Mouse (Mus musculus) frontal cortex, adult 2 months (tissue): ENCODE measurements around the gene Higd1c. TPM values are rescaled to one million over a fixed set of nuclear protein-coding genes. Genes with fewer than 3 reads are reported as not detected.
A peak's percentile ranks its signal among the peaks of the same experiment; 100 is the strongest.
"Not testable (repeated sequence)": the region's sequence is repeated elsewhere in the genome, so short reads cannot be mapped to it uniquely, and the experiment has no call there.

Experiments
- DNase-seq, 2 experiments: peaks; one replicate each; pipeline ENCODE4 v3.0.0; 2022; ENCODE audit warnings: low spot score in 1 of 2; ENCODE audit errors: extremely low spot score in 1 of 2
- polyA plus RNA-seq: library from polyadenylated mRNA; depleted of rRNA; stranded (reverse); fragments of >200 nt; gene quantifications from 2 replicates; pipeline ENCODE4 v1.2.3, GENCODE M21; 2012; rRNA removed

Gene Higd1c
- polyA plus RNA-seq, result not detected in 2 replicates

DNA sequence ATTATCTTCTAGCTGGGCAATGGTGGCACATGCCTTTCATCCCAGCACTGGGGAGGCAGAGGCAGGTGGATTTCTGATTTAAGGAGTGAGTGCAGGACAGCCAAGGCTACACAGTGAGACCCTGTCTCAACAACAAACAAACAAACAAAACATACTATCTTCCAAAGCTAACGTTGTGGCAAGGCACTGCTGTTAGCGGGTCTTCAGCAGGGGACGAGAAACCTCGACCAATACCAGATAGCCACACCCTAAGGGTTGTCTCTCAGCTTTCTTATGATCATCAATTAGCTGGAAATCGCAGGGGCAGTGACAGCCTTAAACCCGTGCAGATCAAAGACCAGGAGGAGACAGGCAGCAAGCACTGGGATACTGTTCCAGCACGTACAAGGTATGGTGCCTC lies at the start of gene Higd1c:
Gene Higd1c, plus strand, starts transcription at position 301 of the 400 bp plus-strand sequence.
- no peak for DNase-seq

DNA sequence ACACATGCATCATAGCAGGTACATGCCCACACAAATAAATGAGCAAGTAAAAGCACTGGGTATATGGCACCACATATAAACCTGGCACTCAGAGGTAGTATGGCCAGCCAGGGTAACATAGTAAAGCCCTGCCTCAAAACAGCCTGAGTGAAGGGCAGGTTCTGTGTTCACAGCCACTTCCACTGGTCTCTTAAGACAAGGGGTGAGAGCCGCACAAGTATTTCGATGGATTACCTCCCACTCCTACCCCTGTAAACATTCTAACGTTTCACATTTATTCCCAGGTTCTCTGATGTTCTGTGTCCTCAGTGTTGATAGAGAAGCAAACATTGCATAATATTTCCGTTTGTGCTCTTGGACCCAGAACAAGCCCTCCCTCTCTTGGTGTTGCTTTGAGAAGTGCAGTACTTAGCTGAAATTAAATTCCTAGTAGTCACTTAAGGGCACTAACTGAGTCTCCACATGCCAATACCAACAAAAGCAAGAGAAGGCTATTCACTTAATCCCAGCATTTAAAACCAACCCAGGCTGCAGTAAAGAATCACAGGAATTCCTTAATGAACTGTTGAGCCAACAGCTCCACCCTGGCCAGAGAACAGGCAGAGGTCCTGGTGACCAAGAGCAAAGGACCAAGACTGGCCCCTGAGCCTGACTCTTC lies 46.2 kb upstream of the Higd1c start:
- not testable (repeated sequence) for DNase-seq

DNA sequence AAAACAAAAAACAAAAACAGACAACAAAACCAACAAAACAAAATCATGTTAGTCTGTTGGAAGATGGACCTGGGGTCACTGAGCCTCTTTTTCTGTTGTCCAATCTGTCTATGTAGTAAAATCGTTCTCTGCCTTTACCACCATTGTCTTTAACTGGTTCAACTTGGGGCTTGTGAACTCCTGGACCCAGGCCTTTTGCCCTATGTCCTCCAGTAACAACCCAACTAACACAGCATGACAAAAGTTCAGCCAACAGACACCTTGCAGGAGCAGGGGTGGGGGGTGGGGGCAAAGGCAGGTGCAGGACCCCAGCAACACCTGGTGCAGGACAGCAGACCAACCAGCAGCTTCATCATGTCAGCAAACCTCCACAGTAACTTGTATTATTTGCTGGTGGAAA lies 44.5 kb upstream of the Higd1c start:
- no peak for DNase-seq

DNA sequence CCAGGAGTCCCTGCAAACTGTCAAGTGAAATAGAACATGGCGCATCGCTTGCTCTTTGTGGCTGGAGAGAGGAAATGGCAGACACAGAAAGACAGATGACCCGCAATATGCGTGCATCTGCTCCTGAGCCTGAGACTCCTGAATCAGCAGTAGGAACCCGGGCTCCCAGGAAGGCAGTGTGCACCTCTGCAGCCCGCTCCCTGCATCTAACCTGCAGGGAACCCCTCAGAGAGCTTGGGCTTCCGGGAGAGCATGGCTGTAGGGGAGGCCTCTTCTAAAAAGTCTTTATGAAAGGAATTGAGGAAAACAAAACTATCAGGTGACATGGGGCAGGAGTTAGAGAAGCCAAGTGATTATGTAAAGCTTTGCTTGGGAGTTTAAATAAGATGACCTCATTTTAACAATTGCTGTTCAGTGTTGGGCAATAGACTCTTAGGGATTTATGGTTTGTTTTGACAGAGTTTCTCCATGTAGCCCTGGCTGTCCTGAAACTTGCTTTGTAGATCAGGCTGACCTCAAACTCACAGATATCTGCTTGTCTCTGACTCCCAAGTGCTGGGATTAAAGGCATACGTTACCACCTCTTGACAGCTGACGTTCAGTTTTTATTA lies 43.9 kb upstream of the Higd1c start:
- DNase-seq, result no peak

DNA sequence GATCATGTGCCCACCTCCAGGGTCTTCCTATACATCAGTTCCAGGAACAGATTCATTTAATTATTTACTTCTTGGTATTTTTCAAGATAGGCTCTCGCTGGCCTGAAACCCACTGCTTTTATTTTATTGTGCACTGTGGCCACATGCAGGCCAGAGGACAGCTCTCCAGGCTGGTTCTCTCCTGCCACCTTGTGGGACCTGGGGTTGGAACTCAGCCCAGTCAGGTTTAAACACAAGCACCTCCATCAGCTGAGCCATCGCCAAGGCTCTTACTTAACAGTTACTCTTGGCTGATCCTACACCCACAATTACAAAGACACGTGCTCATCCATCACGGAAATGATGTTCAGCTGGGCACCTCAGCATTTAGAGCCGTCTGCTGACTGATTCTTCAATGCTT lies 43.2 kb upstream of the Higd1c start:
- no peak for DNase-seq

GRCm38 (mm10) chr15:100324021-100324591 lies 40.2 kb upstream of the Higd1c start:
- DNase-seq, result peak in 1 of 2 experiments; percentile 41

DNA sequence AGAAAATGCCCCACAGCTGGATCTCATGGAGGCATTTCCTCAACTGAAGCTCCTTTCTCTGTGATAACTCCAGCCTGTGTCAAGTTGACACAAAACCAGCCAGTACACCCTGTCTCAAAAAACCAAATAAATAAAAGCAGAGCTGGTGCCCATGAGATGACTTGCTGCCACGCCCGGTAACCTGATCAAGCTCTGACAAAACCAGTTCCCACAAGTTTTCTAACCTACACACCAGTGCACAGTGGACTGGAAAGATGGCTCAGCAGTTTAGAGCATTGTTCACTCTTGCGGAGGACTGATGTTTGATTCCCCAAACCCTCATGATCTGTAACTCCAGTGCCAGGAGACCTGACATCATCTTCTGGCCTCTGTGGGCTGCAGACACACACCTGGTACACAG lies 39.1 kb upstream of the Higd1c start:
- DNase-seq, result no peak

- DNase-seq, result not testable (repeated sequence)
Observed at GRCm38 (mm10) chr15:100328089-100328488, 36.3 kb upstream of the Higd1c start.

DNA sequence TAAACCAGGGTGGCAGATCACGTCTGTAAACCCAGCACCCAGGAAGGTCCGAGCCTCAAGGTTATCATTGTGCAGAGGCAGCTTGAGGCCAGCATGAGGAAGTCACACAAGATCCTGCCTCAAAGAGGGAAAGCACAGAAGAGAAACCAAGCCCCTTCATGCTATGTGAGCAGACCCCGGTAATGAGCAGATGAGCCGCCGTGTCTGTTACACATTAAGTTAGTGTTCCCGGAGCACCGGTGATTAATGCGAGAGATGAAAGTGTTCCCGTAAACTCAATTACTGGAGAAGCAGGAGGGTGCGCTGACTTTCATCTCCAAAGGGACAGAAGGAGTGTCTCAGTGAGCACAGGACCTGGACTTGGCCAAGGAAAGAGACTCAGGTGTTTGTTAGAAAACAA lies 35.0 kb upstream of the Higd1c start:
- not testable (repeated sequence) for DNase-seq

GRCm38 (mm10) chr15:100330739-100331138 lies 33.6 kb upstream of the Higd1c start:
- no peak for DNase-seq

DNA sequence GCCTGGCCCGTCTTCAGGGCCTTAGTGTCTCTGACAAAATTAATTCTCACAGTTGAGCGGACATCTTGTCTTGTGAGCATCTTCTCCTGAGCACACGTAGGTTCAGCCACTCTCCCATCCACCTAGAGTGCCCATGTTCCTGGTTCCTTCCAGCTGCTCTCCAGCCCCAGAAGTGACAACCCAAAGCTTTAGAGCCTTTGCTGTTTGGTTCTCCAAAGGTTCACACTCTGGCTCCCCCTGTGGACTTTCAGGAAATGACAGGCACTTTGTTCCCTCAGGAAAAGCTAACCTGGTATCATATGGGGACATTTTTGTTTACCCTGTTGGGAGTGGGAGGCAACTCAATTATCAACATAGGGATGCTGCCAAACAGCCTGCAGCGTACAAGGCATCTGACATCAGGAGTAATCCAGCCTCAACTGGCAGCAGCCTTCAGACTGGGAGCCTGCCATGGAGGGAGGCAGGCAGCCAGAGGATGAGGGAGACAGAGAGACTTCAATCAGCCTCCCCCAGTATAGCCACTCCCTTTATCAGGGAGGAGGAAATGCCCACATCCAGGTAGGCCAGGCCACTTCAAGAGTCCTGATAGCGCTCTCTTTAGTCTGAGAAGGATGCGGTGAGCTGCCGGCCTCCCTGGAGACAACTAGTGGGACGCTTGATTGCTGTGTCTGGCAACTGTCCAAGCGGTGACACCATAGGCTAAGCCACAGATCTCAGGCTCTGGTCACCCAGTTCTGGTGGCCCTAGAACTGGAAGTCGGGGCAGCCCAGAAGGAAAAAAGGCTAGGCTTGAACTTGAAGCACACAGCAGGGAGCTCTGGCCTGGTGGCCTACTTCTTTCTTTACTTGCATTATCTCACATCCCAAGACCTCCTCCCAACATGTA lies 32.0 kb upstream of the Higd1c start:
- not testable (repeated sequence) for DNase-seq

- no peak for DNase-seq
Observed at GRCm38 (mm10) chr15:100334629-100335028, 29.7 kb upstream of the Higd1c start, which contains the start of gene Mettl7a3. Gene Mettl7a3 (plus strand): TSS chr15:100334929.

GRCm38 (mm10) chr15:100337328-100337727 lies 27.0 kb upstream of the Higd1c start:
- DNase-seq, result not testable (repeated sequence)

DNA sequence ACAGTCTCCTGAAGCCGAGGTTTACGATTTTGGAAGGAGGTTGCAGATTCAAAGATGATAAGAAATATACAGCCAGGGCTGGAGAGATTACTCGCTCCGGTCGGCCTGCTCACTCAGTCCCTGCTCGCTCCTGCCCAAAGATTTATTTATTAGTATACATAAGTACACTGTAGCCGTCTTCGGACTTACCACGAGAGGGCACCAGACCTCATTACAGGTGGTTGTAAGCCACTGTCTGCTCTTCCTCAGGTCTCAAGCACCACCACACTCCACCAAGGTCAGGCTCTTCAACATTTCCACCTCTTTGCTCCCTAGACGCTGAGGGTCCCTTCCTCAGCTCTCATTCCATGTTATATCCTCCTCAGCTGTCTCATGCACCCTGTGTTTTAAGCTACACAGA lies 26.5 kb upstream of the Higd1c start:
- peak in 1 of 2 experiments; percentile 66 for DNase-seq

DNA sequence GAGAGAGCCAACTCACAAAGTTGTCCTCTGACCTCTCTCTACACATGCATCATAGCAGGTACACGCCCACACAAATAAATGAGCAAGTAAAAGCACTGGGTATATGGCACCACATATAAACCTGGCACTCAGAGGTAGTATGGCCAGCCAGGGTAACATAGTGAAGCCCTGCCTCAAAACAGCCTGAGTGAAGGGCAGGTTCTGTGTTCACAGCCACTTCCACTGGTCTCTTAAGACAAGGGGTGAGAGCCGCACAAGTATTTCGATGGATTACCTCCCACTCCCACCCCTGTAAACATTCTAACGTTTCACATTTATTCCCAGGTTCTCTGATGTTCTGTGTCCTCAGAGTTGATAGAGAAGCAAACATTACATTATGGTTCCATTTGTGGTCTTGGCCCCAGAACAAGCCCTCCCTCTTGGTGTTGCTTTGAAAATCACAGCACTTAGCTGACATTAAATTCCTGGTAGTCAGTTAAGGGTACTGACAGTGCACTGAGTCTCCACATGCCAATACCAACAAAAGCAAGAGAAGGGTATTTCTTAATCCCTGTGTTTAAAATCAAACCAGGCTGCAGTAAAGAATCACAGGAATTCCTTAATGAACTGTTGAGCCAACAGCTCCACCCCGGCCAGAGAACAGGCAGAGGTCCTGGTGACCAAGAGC lies 22.9 kb upstream of the Higd1c start:
- not testable (repeated sequence) for DNase-seq

DNA sequence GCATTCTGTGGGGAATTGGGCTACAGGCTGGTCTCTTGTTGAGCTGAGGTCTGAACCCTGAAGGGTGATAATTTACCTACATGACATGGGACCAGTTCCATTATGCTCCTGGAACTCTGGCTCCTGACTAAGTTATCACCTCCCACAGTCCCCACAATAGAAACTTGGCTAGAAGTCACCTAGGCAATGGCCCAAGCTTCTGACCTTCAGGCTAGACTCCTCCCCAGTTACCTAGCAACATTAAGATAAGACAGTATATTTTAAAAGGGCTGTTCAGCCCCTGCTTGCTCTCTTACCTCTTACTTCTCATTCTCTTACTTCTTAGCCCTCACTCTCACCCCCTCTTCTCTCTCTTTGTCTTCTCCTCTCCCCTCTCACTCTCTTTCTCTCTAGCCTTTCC lies 18.9 kb upstream of the Higd1c start:
- DNase-seq, result no peak

DNA sequence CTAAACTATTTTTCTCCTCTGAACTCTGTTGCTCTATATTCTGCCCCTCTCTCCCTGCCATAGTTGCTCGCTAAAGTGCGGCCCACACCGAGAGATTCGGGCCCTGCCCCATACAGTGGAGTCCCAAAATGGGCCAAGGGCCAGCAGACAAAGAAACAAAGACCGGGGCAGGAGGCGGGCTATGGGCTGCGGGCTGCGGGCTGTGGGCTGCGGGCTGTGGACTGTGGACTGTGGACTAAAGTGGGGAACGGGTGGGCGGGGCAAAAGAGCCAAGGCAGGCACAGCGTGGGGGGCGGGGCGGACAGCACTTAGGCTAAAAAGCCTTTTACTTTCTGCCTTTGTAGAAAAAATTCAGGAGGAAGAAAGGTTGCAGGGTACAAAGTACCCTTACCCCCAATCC lies 17.6 kb upstream of the Higd1c start:
- DNase-seq, result no peak

- no peak for DNase-seq
Observed at GRCm38 (mm10) chr15:100349496-100349895, 14.8 kb upstream of the Higd1c start.

GRCm38 (mm10) chr15:100351501-100352060 lies 12.8 kb upstream of the Higd1c start:
- no peak for DNase-seq

DNA sequence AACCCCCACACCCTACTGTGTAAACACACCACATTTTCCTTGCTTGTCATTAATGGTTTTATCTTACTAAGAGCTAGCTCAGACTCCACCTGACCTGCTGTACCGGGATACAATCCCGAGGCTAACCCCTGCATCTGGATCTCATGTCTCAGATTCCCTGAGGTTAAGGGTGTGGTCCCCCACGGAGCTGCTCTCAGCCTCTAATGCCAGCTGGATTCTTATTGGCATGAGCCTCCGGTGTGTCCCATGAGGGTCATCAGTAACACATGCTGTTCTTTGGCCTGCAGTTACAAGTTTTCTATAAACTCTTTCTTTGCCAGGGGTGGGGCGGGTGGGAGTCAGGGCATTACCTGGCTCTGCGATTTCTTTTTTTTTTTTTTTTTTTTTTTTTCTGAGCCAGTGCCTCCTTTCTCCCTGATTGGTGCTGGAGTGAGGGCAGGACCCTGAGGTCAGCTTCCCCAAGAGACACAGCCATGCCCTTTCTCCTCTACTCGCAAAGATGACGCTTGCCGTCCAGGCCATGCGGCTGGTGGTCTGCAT lies 11.6 kb upstream of the Higd1c start, which contains the start of the genes Methig1 and Mettl7a2:
Gene Methig1, plus strand, starts transcription at position 439 of the 540 bp plus-strand sequence.
Gene Mettl7a2, plus strand, starts transcription at position 490 of the 540 bp plus-strand sequence.
- no peak for DNase-seq
